Mouse (Mus musculus): ENCODE measurements around the gene Gse1. TPM values are rescaled to one million over a fixed set of nuclear protein-coding genes. Genes with fewer than 3 reads are reported as not detected.
A peak's percentile ranks its signal among the peaks of the same experiment; 100 is the strongest.

The Gse1 gene
- polyA plus RNA-seq, 1 experiment from 2014 or later, result 31.3 TPM

- H3K27me3 ChIP-seq, result no peaks in the 10 kb centered on the region
- peaks cover 43% of the 10 kb centered on the region for H3K4me1 ChIP-seq
- H3K9me3 ChIP-seq, result no peaks in the 10 kb centered on the region
- no peak overlapping the region for H3K4me3 ChIP-seq
- peak overlapping the region; percentile 74 for H3K27ac ChIP-seq (replicated peaks)
- no peaks in the 10 kb centered on the region for H3K36me3 ChIP-seq
- 4% methylated on average over 8 of the region's 8 CpGs for WGBS
- ATAC-seq (replicated peaks), result peak; percentile 71
- 0 out of 2 replicates have a peak overlapping the region, but pooled peaks have one; percentile 10 for H3K9ac ChIP-seq (replicated peaks)
- H3K4me2 ChIP-seq (replicated peaks), result 0 out of 2 replicates have a peak overlapping the region, but pooled peaks have one; percentile 5
Measured at GRCm38 (mm10) chr8:120465710-120466109, 237.5 kb downstream of the Gse1 start.

DNA sequence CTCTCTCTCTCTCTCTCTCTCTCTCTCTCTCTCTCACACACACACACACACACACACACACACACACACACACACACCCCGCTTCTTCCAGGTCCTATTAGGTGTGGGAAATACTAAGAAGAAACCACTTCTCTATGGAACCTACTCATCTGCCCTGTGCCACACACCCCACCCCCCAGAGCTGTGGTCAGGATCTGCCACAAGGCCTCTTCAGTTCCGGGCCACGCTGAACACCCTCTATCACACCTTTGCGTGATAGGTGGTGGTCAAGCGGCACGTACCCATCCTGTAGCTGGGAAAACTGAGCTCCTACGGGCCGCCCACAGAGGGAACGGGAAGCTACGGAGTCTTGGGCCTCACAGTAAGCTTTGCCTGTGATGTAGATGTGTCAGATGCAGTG, 238.0 kb downstream of the Gse1 start:
- Histone ChIP-seq H3K4me3 (no peak overlapping the region), H3K9me3 (no peaks in the 10 kb centered on the region), H3K9ac (replicated peaks) (no peak overlapping the region), H3K36me3 (no peaks in the 10 kb centered on the region), H3K4me1 (peaks cover 45% of the 10 kb centered on the region), H3K4me2 (replicated peaks) (no peak overlapping the region), H3K27me3 (no peaks in the 10 kb centered on the region), H3K27ac (replicated peaks) (peak overlapping the region; percentile 74; the same call in 1 of the 2 replicates)
- 58% methylated on average over 10 of the region's 10 CpGs for WGBS
- ATAC-seq (replicated peaks), result no peak

- H3K4me3 ChIP-seq, result no peak overlapping the region
- H3K27ac ChIP-seq (replicated peaks), result no peak overlapping the region
- H3K9ac ChIP-seq (replicated peaks), result no peak overlapping the region
- H3K4me1 ChIP-seq, result peaks cover 45% of the 10 kb centered on the region
- H3K9me3 ChIP-seq, result no peaks in the 10 kb centered on the region
- no peak for ATAC-seq (replicated peaks)
- WGBS, result 87% methylated on average over 7 of the region's 7 CpGs
- H3K36me3 ChIP-seq, result no peaks in the 10 kb centered on the region
- H3K27me3 ChIP-seq, result no peaks in the 10 kb centered on the region
- H3K4me2 ChIP-seq (replicated peaks), result no peak overlapping the region
Measured at GRCm38 (mm10) chr8:120467598-120467997, 239.3 kb downstream of the Gse1 start.

GRCm38 (mm10) chr8:120470170-120470569, 241.9 kb downstream of the Gse1 start:
- H3K36me3 ChIP-seq, result no peaks in the 10 kb centered on the region
- H3K4me2 ChIP-seq (replicated peaks), result no peak overlapping the region
- no peak overlapping the region for H3K4me3 ChIP-seq
- 88% methylated on average over 12 of the region's 12 CpGs for WGBS
- no peak overlapping the region for H3K9ac ChIP-seq (replicated peaks)
- no peaks in the 10 kb centered on the region for H3K27me3 ChIP-seq
- peaks cover 54% of the 10 kb centered on the region for H3K4me1 ChIP-seq
- no peak for ATAC-seq (replicated peaks)
- no peak overlapping the region for H3K27ac ChIP-seq (replicated peaks)
- no peaks in the 10 kb centered on the region for H3K9me3 ChIP-seq

DNA sequence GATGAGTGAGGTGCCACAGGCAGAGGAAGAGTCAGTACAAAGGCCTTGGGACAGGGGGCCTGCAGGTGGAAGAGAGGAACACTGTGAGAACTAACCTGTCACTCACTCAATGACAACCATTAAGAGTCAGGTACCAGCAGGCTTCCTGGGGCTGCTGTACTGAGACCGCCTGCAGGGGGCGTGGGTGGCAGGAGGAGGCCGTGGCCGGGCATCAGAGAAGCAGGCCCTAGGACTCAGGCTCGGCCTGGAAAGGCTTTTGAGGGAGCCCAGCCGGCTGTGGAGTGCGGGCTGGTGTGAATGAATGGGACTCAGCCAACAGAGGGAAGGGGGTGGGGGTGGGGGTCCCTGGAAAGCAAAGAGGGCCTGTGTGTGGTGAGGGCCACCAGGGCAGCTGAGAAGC, 242.9 kb downstream of the Gse1 start:
- Histone ChIP-seq H3K9me3 (no peaks in the 10 kb centered on the region), H3K27me3 (no peaks in the 10 kb centered on the region), H3K36me3 (no peaks in the 10 kb centered on the region), H3K4me2 (replicated peaks) (no peak overlapping the region), H3K4me1 (peaks cover 54% of the 10 kb centered on the region), H3K4me3 (no peak overlapping the region), H3K27ac (replicated peaks) (peak overlapping the region; percentile 90), H3K9ac (replicated peaks) (no peak overlapping the region)
- no peak for ATAC-seq (replicated peaks)
- WGBS, result 4% methylated on average over 7 of the region's 7 CpGs

DNA sequence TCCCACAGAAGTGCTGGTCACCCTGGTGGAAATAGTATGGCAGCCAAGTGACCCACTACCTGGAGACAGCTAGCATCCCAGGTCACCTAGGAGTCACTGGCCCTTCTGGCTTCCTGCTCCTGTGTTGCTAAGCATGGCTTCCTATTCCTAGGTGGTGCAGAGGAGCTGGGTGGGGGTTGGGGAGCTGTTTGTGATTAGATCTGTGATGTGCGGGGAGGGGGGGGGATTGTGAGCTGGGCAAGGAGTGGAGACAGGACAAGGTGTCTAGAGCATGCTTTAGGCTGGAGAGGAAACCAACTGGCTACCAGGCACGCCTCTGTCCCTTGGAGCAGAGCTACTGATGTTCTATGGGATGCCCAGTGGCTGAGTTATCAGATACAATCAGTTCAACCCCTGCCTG, 243.5 kb downstream of the Gse1 start:
- ATAC-seq (replicated peaks), result no peak; the same call in 1 of the 2 replicates
- no peaks in the 10 kb centered on the region for H3K36me3 ChIP-seq
- peak overlapping the region; percentile 21 for H3K4me2 ChIP-seq (replicated peaks)
- peak overlapping the region; percentile 90 for H3K27ac ChIP-seq (replicated peaks)
- no peaks in the 10 kb centered on the region for H3K27me3 ChIP-seq
- H3K4me1 ChIP-seq, result peaks cover 54% of the 10 kb centered on the region
- no peak overlapping the region for H3K4me3 ChIP-seq
- 56% methylated on average over 2 of the region's 2 CpGs for WGBS
- no peak overlapping the region for H3K9ac ChIP-seq (replicated peaks)
- H3K9me3 ChIP-seq, result no peaks in the 10 kb centered on the region

GRCm38 (mm10) chr8:120472230-120472629, 244.0 kb downstream of the Gse1 start:
- ATAC-seq (replicated peaks), result no peak; the same call in 1 of the 2 replicates

GRCm38 (mm10) chr8:120473729-120474364, 245.6 kb downstream of the Gse1 start:
- H3K27me3 ChIP-seq, result no peaks in the 10 kb centered on the region
- no peaks in the 10 kb centered on the region for H3K36me3 ChIP-seq
- no peak overlapping the region for H3K9ac ChIP-seq (replicated peaks)
- ATAC-seq (replicated peaks), result no peak
- H3K4me3 ChIP-seq, result no peak overlapping the region
- H3K9me3 ChIP-seq, result no peaks in the 10 kb centered on the region
- H3K27ac ChIP-seq (replicated peaks), result no peak overlapping the region
- 87% methylated on average over 13 of the region's 13 CpGs for WGBS
- H3K4me2 ChIP-seq (replicated peaks), result no peak overlapping the region
- peaks cover 60% of the 10 kb centered on the region for H3K4me1 ChIP-seq

More at GRCm38 (mm10) chr8:120472230-120472629, 244.0 kb downstream of the Gse1 start:
- H3K27ac ChIP-seq (replicated peaks), result peak overlapping the region; percentile 90
- WGBS, result 27% methylated on average over 16 of the region's 16 CpGs
- no peaks in the 10 kb centered on the region for H3K36me3 ChIP-seq
- no peaks in the 10 kb centered on the region for H3K9me3 ChIP-seq
- peak overlapping the region; percentile 14; the same call in 1 of the 2 replicates for H3K9ac ChIP-seq (replicated peaks)
- peaks cover 54% of the 10 kb centered on the region for H3K4me1 ChIP-seq
- no peaks in the 10 kb centered on the region for H3K27me3 ChIP-seq
- no peak overlapping the region for H3K4me3 ChIP-seq
- H3K4me2 ChIP-seq (replicated peaks), result peak overlapping the region; percentile 21

GRCm38 (mm10) chr8:120474496-120475235, 246.4 kb downstream of the Gse1 start:
- Histone ChIP-seq H3K27me3 (no peaks in the 10 kb centered on the region), H3K4me2 (replicated peaks) (no peak overlapping the region), H3K4me1 (peaks cover 60% of the 10 kb centered on the region), H3K36me3 (no peaks in the 10 kb centered on the region), H3K27ac (replicated peaks) (no peak overlapping the region), H3K9ac (replicated peaks) (no peak overlapping the region), H3K9me3 (no peaks in the 10 kb centered on the region), H3K4me3 (no peak overlapping the region)
- ATAC-seq (replicated peaks), result no peak
- WGBS, result 83% methylated on average over 11 of the region's 11 CpGs

DNA sequence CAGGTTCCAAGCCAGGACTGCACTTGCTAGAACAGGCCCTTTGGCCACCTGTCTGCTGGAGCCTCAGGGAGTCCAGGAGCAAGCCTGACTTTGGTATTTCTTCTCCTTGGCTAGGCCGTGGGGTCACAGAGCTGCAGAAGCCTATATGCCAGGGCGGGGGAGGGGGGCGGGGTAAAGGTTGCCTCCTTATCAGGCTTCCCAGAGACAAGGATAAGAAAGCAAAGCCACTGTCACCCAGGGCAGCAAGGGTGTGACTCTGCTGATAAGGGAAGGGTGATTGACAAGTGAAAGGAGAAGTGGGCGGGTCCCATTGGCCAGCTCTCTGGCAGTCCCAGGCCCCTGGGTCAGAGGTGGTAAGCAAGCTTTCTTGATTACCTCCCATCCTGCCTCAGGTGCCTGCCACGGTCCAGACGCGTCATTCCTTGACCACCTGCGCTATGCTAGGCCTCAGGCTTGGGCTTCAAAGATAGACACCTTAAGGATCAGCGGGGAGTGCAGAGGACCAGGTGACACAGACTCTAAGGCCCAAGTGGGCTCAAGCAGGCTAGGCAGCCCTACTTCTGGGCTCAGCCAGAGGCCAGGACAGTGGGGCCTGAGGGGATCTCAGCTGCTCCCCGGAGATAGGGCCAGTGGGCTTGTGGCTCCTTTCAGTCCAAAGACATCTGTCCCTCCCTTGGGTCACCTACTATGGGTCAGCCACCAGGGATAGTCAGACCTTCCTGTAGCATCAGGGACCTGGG, 247.4 kb downstream of the Gse1 start:
- H3K9ac ChIP-seq (replicated peaks), result no peak overlapping the region
- H3K4me1 ChIP-seq, result peaks cover 60% of the 10 kb centered on the region
- H3K9me3 ChIP-seq, result no peaks in the 10 kb centered on the region
- H3K4me3 ChIP-seq, result no peak overlapping the region
- ATAC-seq (replicated peaks), result no peak
- H3K27ac ChIP-seq (replicated peaks), result peak overlapping the region; percentile 80
- H3K36me3 ChIP-seq, result no peaks in the 10 kb centered on the region
- H3K4me2 ChIP-seq (replicated peaks), result no peak overlapping the region
- no peaks in the 10 kb centered on the region for H3K27me3 ChIP-seq
- WGBS, result 80% methylated on average over 10 of the region's 10 CpGs

GRCm38 (mm10) chr8:120476711-120477575, 248.7 kb downstream of the Gse1 start:
- peak overlapping the region; percentile 80 for H3K27ac ChIP-seq (replicated peaks)
- no peak overlapping the region for H3K9ac ChIP-seq (replicated peaks)
- WGBS, result 9% methylated on average over 25 of the region's 25 CpGs
- H3K9me3 ChIP-seq, result no peaks in the 10 kb centered on the region
- H3K4me1 ChIP-seq, result peaks cover 48% of the 10 kb centered on the region
- no peak overlapping the region for H3K4me3 ChIP-seq
- no peaks in the 10 kb centered on the region for H3K36me3 ChIP-seq
- H3K4me2 ChIP-seq (replicated peaks), result no peak overlapping the region
- ATAC-seq (replicated peaks), result peak; percentile 46
- H3K27me3 ChIP-seq, result no peaks in the 10 kb centered on the region

Data from forebrain, embryonic 15.5 days (tissue).